Mouse (Mus musculus): ENCODE measurements around the gene Gm1043.

DNA sequence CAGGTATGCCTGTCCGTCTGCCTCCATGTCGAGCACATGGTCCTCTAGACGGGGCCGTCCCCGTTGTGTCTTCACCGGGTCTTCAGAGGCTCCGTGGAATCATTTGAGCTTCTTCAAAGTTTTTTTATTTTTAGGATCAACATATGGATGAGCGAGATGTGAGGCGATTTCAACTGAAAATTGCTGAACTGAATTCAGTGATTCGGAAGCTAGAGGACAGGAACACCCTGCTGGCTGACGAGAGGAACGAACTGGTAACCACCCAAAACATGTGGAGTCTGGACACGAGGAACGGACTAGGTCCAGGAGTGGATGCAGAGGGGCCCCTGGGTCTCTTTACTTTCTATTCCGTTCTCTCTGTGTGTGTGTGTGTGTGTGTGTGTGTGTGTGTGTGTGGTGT is 16.5 kb downstream of the Gm1043 start:
- TF ChIP-seq CTCF (IDR thresholded peaks at IDR 0.05; ENCODE audit: low read depth, low read length) (no peak), POLR2A (IDR thresholded peaks at IDR 0.05; ENCODE audit: borderline replicate concordance, low read depth, low read length) (no peak)
